Mouse (Mus musculus): ENCODE results near the gene Olfr263. TPM values are rescaled to one million over a fixed set of nuclear protein-coding genes. Genes with fewer than 3 reads are reported as not detected.

The Olfr263 gene
- polyA plus RNA-seq, 1 experiment from 2014 or later: not detected

- H3K9me3 ChIP-seq: no peaks in the 10 kb centered on the region
- H3K4me3 ChIP-seq: peak overlapping the region; percentile 50
- H3K27ac ChIP-seq: peak overlapping the region; percentile 60; the same call in 1 of the 2 replicates
- H3K4me1 ChIP-seq: peaks cover 21% of the 10 kb centered on the region
- peak overlapping the region; percentile 53 for H3K4me2 ChIP-seq
- H3K9ac ChIP-seq: no peak overlapping the region
- ATAC-seq (ENCODE audit: insufficient number of reproducible peaks, low FRiP score, low TSS enrichment, low read depth): no peak
- H3K27me3 ChIP-seq: no peaks in the 10 kb centered on the region
- WGBS: 11% methylated on average over 15 of the region's 15 CpGs
- H3K36me3 ChIP-seq: no peaks in the 10 kb centered on the region
These were observed 41.7 kb downstream of the Olfr263 start for GRCm38 (mm10) chr13:21171156-21171530.

GRCm38 (mm10) chr13:21171600-21172150, 42.2 kb downstream of the Olfr263 start:
- Histone ChIP-seq H3K27me3 (no peaks in the 10 kb centered on the region), H3K27ac (0 out of 2 replicates have a peak overlapping the region, but pooled peaks have one; percentile 47), H3K36me3 (no peaks in the 10 kb centered on the region), H3K9ac (no peak overlapping the region), H3K9me3 (no peaks in the 10 kb centered on the region), H3K4me2 (peak overlapping the region; percentile 53), H3K4me1 (peaks cover 19% of the 10 kb centered on the region), H3K4me3 (peak overlapping the region; percentile 50)
- under 1% methylated on average over 12 of the region's 12 CpGs for WGBS
- no peak for ATAC-seq (ENCODE audit: insufficient number of reproducible peaks, low FRiP score, low TSS enrichment, low read depth)

DNA sequence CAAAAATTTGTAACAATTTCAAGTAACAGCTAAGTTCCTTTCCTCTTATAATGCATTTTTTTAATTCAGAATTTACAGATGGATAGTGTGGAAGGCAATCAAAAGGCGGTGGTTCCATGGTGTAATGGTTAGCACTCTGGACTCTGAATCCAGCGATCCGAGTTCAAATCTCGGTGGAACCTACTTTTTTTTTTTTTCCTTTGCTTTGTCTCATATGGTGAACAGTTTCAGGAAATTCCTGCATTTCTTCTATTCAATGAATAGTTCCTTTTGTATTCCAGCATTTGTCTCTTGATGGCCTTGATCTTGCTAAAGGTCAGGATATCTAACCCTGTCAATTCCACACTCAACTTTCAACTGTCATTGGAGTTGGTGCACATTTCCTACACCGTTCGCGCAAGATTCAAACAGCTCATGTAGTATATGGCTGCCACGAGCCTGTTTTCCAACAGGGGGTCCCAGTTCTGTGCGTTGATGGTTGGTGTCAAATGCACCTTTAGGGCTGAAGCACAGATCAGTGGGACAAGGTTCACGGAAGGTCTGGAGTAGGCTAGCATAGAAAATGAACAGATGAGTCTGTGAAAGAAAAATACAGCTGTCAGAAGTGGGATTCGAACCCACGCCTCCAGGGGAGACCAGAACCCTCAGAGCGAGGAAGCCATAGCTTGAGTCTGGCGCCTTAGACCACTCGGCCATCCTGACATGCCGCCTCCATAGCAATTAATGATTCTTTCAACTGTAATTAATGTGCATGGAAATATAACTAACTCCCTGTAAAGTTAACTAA, 43.0 kb downstream of the Olfr263 start:
- no peaks in the 10 kb centered on the region for H3K36me3 ChIP-seq
- H3K4me1 ChIP-seq: peaks cover 19% of the 10 kb centered on the region
- H3K9ac ChIP-seq: 0 out of 2 replicates have a peak overlapping the region, but pooled peaks have one; percentile 31
- H3K9me3 ChIP-seq: no peaks in the 10 kb centered on the region
- WGBS: under 1% methylated on average over 16 of the region's 16 CpGs
- ATAC-seq (ENCODE audit: insufficient number of reproducible peaks, low FRiP score, low TSS enrichment, low read depth): peak; percentile 64
- H3K27me3 ChIP-seq: no peaks in the 10 kb centered on the region
- H3K4me3 ChIP-seq: peak overlapping the region; percentile 50
- peak overlapping the region; percentile 57 for H3K4me2 ChIP-seq
- H3K27ac ChIP-seq: peak overlapping the region; percentile 79

DNA sequence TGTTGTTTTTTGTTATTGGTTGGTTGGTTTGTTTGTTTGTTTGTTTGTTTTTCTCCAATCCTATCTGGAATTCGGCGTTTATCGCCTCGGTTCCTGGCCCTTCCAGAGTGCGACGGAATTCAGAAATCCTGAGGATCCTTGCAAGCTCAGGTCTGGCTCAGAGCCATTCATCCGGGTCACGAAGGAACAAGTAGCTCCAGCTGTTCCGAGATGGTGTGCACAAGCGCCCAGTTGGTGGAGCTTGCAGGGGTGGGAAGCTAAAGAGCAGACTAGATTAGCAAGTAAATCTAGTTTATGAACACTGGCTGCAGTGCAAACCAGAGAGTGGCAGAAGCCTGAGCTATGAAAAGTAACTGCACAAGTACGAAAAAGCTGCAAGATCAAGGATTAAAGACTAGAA, 43.6 kb downstream of the Olfr263 start:
- H3K27ac ChIP-seq: peak overlapping the region; percentile 79
- no peaks in the 10 kb centered on the region for H3K27me3 ChIP-seq
- H3K4me2 ChIP-seq: peak overlapping the region; percentile 57
- peaks cover 19% of the 10 kb centered on the region for H3K4me1 ChIP-seq
- peak; percentile 80 for ATAC-seq (ENCODE audit: insufficient number of reproducible peaks, low FRiP score, low TSS enrichment, low read depth)
- WGBS: 0% methylated on average over 11 of the region's 11 CpGs
- no peaks in the 10 kb centered on the region for H3K36me3 ChIP-seq
- H3K9ac ChIP-seq: no peak overlapping the region
- peak overlapping the region; percentile 50 for H3K4me3 ChIP-seq
- H3K9me3 ChIP-seq: no peaks in the 10 kb centered on the region

GRCm38 (mm10) chr13:21176733-21177132, 47.3 kb downstream of the Olfr263 start:
- Histone ChIP-seq H3K27me3 (no peaks in the 10 kb centered on the region), H3K4me2 (no peak overlapping the region), H3K4me1 (peaks cover 26% of the 10 kb centered on the region), H3K9ac (no peak overlapping the region), H3K36me3 (peaks cover 2% of the 10 kb centered on the region; the same call in 1 of the 2 replicates), H3K27ac (no peak overlapping the region), H3K9me3 (no peaks in the 10 kb centered on the region), H3K4me3 (no peak overlapping the region)
- ATAC-seq (ENCODE audit: insufficient number of reproducible peaks, low FRiP score, low TSS enrichment, low read depth): no peak
- WGBS: 75% methylated on average over 11 of the region's 11 CpGs

- Histone ChIP-seq H3K9me3 (no peaks in the 10 kb centered on the region), H3K9ac (no peak overlapping the region), H3K36me3 (peaks cover 10% of the 10 kb centered on the region), H3K4me3 (no peak overlapping the region), H3K4me1 (peaks cover 30% of the 10 kb centered on the region), H3K27me3 (no peaks in the 10 kb centered on the region), H3K27ac (no peak overlapping the region), H3K4me2 (no peak overlapping the region)
- no peak for ATAC-seq (ENCODE audit: insufficient number of reproducible peaks, low FRiP score, low TSS enrichment, low read depth)
- WGBS: 52% methylated on average over 5 of the region's 5 CpGs
These were observed 48.2 kb downstream of the Olfr263 start for GRCm38 (mm10) chr13:21177657-21178056.

- 78% methylated on average over 5 of the region's 5 CpGs for WGBS
- H3K9ac ChIP-seq: no peak overlapping the region
These were observed 48.9 kb downstream of the Olfr263 start for GRCm38 (mm10) chr13:21178364-21178763.

DNA sequence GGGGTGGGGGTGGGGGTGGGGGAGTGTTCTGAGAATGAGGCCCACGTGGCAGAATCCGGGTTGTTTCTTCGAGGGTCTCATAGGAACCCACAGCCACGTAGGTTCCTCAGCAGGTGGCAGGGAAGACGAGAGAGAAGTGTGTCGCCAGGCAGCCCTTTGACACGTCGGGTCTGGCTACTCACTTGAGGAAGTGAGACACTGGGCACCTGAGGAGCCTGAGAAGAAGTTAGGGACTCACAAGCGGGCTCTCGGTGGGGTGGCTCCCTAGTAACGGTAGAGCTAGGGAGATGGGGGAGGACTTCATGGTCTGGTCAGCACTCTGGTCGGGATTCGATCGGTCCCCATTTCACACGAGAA, 49.9 kb downstream of the Olfr263 start, which contains the start of gene Trim27:
TSS of gene Trim27 (plus strand) at position 79 of the 357 bp plus-strand sequence.
- ATAC-seq (ENCODE audit: insufficient number of reproducible peaks, low FRiP score, low TSS enrichment, low read depth): peak; percentile 68
- peak within 1 kb of the TSS; percentile 94 for H3K9ac ChIP-seq
- H3K36me3 ChIP-seq: peaks cover 27% of the 10 kb centered on the region
- 0% methylated on average over 15 of the region's 15 CpGs for WGBS
- no peaks in the 10 kb centered on the region for H3K9me3 ChIP-seq
- H3K27me3 ChIP-seq: no peaks in the 10 kb centered on the region
- peaks cover 26% of the 10 kb centered on the region for H3K4me1 ChIP-seq
- peak within 1 kb of the TSS; percentile 68 for H3K4me2 ChIP-seq
- peak within 1 kb of the TSS; percentile 91 for H3K4me3 ChIP-seq
- H3K27ac ChIP-seq: peak within 1 kb of the TSS; percentile 97

More at GRCm38 (mm10) chr13:21178364-21178763, 48.9 kb downstream of the Olfr263 start:
- Histone ChIP-seq H3K4me3 (peak overlapping the region; percentile 91; the same call in 1 of the 2 replicates), H3K36me3 (peaks cover 17% of the 10 kb centered on the region), H3K4me2 (no peak overlapping the region), H3K4me1 (peaks cover 28% of the 10 kb centered on the region), H3K9me3 (no peaks in the 10 kb centered on the region), H3K27ac (no peak overlapping the region), H3K27me3 (no peaks in the 10 kb centered on the region)
- no peak for ATAC-seq (ENCODE audit: insufficient number of reproducible peaks, low FRiP score, low TSS enrichment, low read depth)

DNA sequence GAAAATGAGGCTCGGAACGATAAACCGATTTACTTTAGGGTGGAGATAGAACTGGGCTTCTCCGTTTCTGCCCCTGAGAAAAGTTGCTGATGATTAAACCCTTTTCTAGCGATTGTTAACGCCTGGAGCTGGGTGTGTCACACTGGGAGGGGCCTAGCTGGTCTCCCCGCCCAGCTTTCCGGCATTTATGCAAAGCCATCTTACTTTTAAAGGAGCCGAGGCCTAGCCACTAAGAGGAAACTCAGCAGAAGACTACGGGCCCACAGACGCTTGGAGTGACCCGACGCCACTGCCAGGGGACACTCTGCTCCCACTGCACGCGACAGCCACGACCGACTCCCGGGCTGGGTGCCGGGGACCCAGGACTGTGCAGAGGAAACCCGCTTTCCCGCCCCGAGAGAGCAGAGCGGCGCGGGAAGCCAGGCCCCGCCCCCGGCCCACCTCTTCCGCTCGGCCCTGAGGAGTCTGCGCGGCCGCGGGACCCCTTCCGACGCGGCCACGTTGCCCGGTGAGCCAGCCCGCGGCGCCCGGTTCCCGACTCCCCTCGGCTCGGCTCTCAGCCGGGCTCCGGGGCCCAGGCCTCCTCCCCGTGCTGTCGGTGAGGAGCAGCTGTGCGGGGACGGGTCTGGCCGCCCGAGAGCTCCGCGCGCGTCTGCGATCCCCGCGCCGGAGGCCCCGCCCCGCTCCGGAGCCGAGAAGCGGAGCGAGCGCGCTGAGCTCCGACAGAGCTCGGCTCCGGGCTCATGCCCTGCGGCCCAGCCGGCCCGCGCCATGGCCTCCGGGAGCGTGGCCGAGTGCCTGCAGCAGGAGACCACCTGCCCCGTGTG, 50.5 kb downstream of the Olfr263 start:
- Histone ChIP-seq H3K4me3 (peak overlapping the region; percentile 91), H3K36me3 (peaks cover 30% of the 10 kb centered on the region), H3K9me3 (no peaks in the 10 kb centered on the region), H3K9ac (peak overlapping the region; percentile 94), H3K4me2 (peak overlapping the region; percentile 68), H3K4me1 (peaks cover 26% of the 10 kb centered on the region), H3K27me3 (no peaks in the 10 kb centered on the region), H3K27ac (peak overlapping the region; percentile 97)
- WGBS: under 1% methylated on average over 72 of the region's 80 CpGs
- ATAC-seq (ENCODE audit: insufficient number of reproducible peaks, low FRiP score, low TSS enrichment, low read depth): peak; percentile 93

DNA sequence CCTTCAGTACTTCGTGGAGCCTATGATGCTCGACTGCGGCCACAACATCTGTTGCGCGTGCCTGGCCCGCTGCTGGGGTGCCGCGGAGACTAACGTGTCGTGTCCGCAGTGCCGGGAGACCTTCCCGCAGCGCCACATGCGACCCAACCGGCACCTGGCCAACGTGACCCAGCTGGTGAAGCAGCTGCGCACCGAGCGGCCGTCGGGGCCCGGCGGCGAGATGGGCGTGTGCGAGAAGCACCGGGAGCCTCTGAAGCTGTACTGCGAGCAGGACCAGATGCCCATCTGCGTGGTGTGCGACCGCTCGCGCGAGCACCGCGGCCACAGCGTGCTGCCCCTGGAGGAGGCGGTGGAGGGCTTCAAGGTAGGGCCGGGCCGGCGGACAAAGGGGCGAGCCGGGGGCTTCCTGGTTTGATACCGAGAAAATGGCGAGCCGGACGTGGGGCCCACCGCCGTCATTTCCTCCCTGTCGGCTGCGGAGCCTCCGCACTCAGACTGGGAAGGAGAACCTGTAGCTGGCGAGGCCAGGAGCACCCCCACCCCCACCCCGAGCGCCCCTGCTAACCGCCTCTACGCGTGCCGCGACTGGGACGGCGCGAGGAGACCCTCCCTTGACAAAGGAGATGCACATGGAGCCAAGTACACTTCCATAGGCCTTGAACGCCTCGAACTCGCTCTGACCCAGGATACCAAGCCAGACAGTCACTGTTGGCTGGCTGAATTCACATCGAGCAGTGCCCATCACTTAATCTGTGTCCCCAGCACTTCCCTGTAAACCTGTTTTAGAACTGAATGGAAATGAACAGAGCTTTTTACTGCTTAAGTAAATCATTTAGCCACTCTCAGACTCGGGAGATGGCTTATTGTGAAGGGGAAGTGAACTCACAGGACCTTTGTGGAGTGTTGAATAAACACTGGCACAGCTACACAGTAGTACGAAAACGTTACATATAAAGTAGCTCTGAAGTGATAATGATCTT, 51.4 kb downstream of the Olfr263 start:
- no peaks in the 10 kb centered on the region for H3K27me3 ChIP-seq
- H3K36me3 ChIP-seq: peaks cover 39% of the 10 kb centered on the region
- no peaks in the 10 kb centered on the region for H3K9me3 ChIP-seq
- H3K4me3 ChIP-seq: peak overlapping the region; percentile 91
- peak overlapping the region; percentile 68 for H3K4me2 ChIP-seq
- peak overlapping the region; percentile 97 for H3K27ac ChIP-seq
- WGBS: under 1% methylated on average over 71 of the region's 71 CpGs
- peaks cover 26% of the 10 kb centered on the region for H3K4me1 ChIP-seq
- H3K9ac ChIP-seq: peak overlapping the region; percentile 94
- 0 out of 2 replicates have a peak, but pooled peaks have one; percentile 7 for ATAC-seq (ENCODE audit: insufficient number of reproducible peaks, low FRiP score, low TSS enrichment, low read depth)

All from limb, embryonic 15.5 days (tissue).